ENCODE assay signal across 21 mouse cellular contexts in genomic region chr16:15074407-15074806, GRCm38 (mm10).
DNase-seq lines count a peak whose midpoint lies in the region; ATAC-seq lines count a peak whose summit lies in the region.
"Had no signal": no experiment of that assay in that cellular context is flagged by ENCODE, and none has a peak within 500 bp of the region (broad histone marks: within the 10 kb centered on the region; RNA-seq: fewer than 3 reads in every experiment).

No protein-coding gene starts in this region.

- no peak for ATAC-seq in erythroid progenitor cell, adult 5-6 weeks (replicated peaks; ENCODE audit: low FRiP score, poor library complexity, severe bottlenecking)
- ATAC-seq: forebrain, embryonic 14.5 days; forebrain, postnatal 0 days; hindbrain, embryonic 16.5 days; intestine, embryonic 15.5 days; Patski had no signal

- peak; percentile 14 for DNase-seq in left cerebral cortex, adult 11 months (ENCODE audit: low spot score)
- DNase-seq in left cerebral cortex, adult 18-20 months (ENCODE audit: low spot score in 2 of 2) = no peak
- DNase-seq in right cerebral cortex, adult 18-20 months = peak; percentile 20
- no peak for DNase-seq in right cerebral cortex, postnatal 25 days
- DNase-seq in adipocyte (ENCODE audit: low spot score) = peak; percentile 19
- peak; percentile 50 for DNase-seq in telencephalon, adult 2 months (ENCODE audit: low read depth, low spot score)
- DNase-seq in heart, adult 9 months (ENCODE audit: low spot score in 2 of 2) = no peak
- DNase-seq: adrenal gland, adult 2 months; adrenal gland, postnatal 14 days; cerebellum, adult 18-20 months; cerebellum, adult 9-10 months; cerebellum, postnatal 14 days; forebrain, postnatal 0 days; gastrocnemius, postnatal 10 days; gastrocnemius, postnatal 36 days; heart, adult 2 months had no signal

Comparison
In these comparisons a context has a peak if more than half of its experiments do, and no peak if none do; other contexts are left out.
1. DNase-seq: peak in left cerebral cortex, adult 11 months (single experiment), right cerebral cortex, adult 18-20 months (single experiment), adipocyte (single experiment) and telencephalon, adult 2 months (single experiment); none in left cerebral cortex, adult 18-20 months (0 of 2), right cerebral cortex, postnatal 25 days (single experiment) and heart, adult 9 months (0 of 2).